12 mouse cellular contexts compared by ENCODE assay signal in the genomic region with DNA sequence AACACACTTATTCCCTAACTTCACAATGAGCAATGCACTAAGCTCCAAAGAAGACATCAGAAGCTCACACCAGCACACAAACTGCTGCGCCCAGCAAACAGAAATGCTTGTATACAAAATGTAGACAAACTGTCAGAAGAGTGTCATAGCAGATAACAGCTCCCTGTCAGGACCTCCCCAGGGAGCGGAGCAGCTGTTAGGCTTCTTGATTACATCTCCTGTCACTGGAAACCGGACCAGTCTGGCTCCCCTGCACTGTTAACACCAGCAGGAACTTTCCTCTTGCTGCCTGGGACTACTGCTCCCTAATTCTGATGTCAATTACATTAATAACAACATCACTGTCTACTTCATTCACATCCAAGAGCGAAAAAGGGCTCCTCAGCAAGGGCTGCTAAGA. TPM values are rescaled to one million over a fixed set of nuclear protein-coding genes. Genes with fewer than 3 reads are reported as not detected.
A peak's percentile ranks its signal among the peaks of the same experiment; 100 is the strongest.
DNase-seq lines count a peak whose midpoint lies in the region; ATAC-seq lines count a peak whose summit lies in the region.
"Had no signal": no experiment of that assay in that cellular context is flagged by ENCODE, and none has a peak within 500 bp of the region (broad histone marks: within the 10 kb centered on the region; RNA-seq: fewer than 3 reads in every experiment).

No protein-coding gene starts in this region.

- DNase-seq in heart, adult 18-20 months: no peak
- no peak for DNase-seq in midbrain, embryonic 10.5 days (ENCODE audit: low spot score)
- DNase-seq in hindbrain, embryonic 14.5 days (ENCODE audit: low spot score): peak; percentile 39
- DNase-seq in retina, embryonic 14.5 days (ENCODE audit: low spot score): peak; percentile 41
- no peak for DNase-seq in layer of hippocampus, postnatal 36 days
- DNase-seq in frontal cortex, postnatal 25 days (ENCODE audit: low spot score in 2 of 2): no peak
- DNase-seq: adrenal gland, postnatal 25 days had no signal

- H3K9ac ChIP-seq in heart, embryonic 13.5 days: no peak overlapping the region
- no peak overlapping the region for H3K9ac ChIP-seq in midbrain, embryonic 13.5 days (replicated peaks)
- no peak overlapping the region for H3K9ac ChIP-seq in hindbrain, embryonic 14.5 days
- H3K9ac ChIP-seq: heart, embryonic 15.5 days; neural tube, embryonic 12.5 days had no signal

- no peaks in the 10 kb centered on the region for H3K27me3 ChIP-seq in heart, embryonic 13.5 days (replicated peaks)
- no peaks in the 10 kb centered on the region for H3K27me3 ChIP-seq in midbrain, embryonic 13.5 days
- H3K27me3 ChIP-seq in midbrain, embryonic 10.5 days (ENCODE audit: low read depth, poor library complexity, severe bottlenecking): no peaks in the 10 kb centered on the region
- no peaks in the 10 kb centered on the region for H3K27me3 ChIP-seq in hindbrain, embryonic 14.5 days (ENCODE audit: control insufficient read depth, insufficient read depth, low read length)
- H3K27me3 ChIP-seq: CH12.LX; heart, embryonic 15.5 days; neural tube, embryonic 12.5 days had no signal

- no peak overlapping the region for H3K4me2 ChIP-seq in heart, embryonic 13.5 days
- H3K4me2 ChIP-seq in midbrain, embryonic 13.5 days (replicated peaks): no peak overlapping the region
- H3K4me2 ChIP-seq in hindbrain, embryonic 14.5 days (replicated peaks): no peak overlapping the region
- H3K4me2 ChIP-seq: heart, embryonic 15.5 days; neural tube, embryonic 12.5 days had no signal

- WGBS in heart, embryonic 13.5 days: 23% methylated on average over 4 of the region's 4 CpGs
- 62% methylated on average over 4 of the region's 4 CpGs for WGBS in midbrain, embryonic 13.5 days
- 77% methylated on average over 4 of the region's 4 CpGs for WGBS in midbrain, embryonic 10.5 days
- 53% methylated on average over 4 of the region's 4 CpGs for WGBS in hindbrain, embryonic 14.5 days

- H3K4me1 ChIP-seq in heart, embryonic 13.5 days: peaks cover 10% of the 10 kb centered on the region
- H3K4me1 ChIP-seq in midbrain, embryonic 13.5 days (replicated peaks): 0 out of 2 replicates have a peak, but pooled peaks cover 4% of the 10 kb centered on the region
- no peaks in the 10 kb centered on the region for H3K4me1 ChIP-seq in midbrain, embryonic 10.5 days
- H3K4me1 ChIP-seq in hindbrain, embryonic 14.5 days (replicated peaks; ENCODE audit: control insufficient read depth, insufficient read depth, low read length): 0 out of 2 replicates have a peak, but pooled peaks cover 4% of the 10 kb centered on the region
- H3K4me1 ChIP-seq: neural tube, embryonic 12.5 days had no signal

- 0 out of 2 replicates have a peak overlapping the region, but pooled peaks have one; percentile 15 for H3K27ac ChIP-seq in heart, embryonic 13.5 days (replicated peaks)
- H3K27ac ChIP-seq in midbrain, embryonic 13.5 days: no peak overlapping the region
- no peak overlapping the region for H3K27ac ChIP-seq in midbrain, embryonic 10.5 days (replicated peaks)
- no peak overlapping the region for H3K27ac ChIP-seq in hindbrain, embryonic 14.5 days
- H3K27ac ChIP-seq: heart, embryonic 15.5 days; neural tube, embryonic 12.5 days had no signal

- peaks cover 15% of the 10 kb centered on the region; the same call in 1 of the 2 replicates for H3K36me3 ChIP-seq in heart, embryonic 13.5 days
- H3K36me3 ChIP-seq in midbrain, embryonic 13.5 days: 0 out of 2 replicates have a peak, but pooled peaks cover 5% of the 10 kb centered on the region
- peaks cover 10% of the 10 kb centered on the region; the same call in 1 of the 2 replicates for H3K36me3 ChIP-seq in midbrain, embryonic 10.5 days
- H3K36me3 ChIP-seq in hindbrain, embryonic 14.5 days (replicated peaks; ENCODE audit: control insufficient read depth, insufficient read depth): peaks cover 3% of the 10 kb centered on the region; the same call in 1 of the 2 replicates
- H3K36me3 ChIP-seq: heart, embryonic 15.5 days had no signal

- H3K4me3 ChIP-seq in heart, embryonic 13.5 days: no peak overlapping the region
- H3K4me3 ChIP-seq in midbrain, embryonic 13.5 days (replicated peaks): no peak overlapping the region
- H3K4me3 ChIP-seq in midbrain, embryonic 10.5 days: no peak overlapping the region
- no peak overlapping the region for H3K4me3 ChIP-seq in hindbrain, embryonic 14.5 days (replicated peaks; ENCODE audit: low read length)
- H3K4me3 ChIP-seq: heart, embryonic 15.5 days; neural tube, embryonic 12.5 days had no signal

- no peaks in the 10 kb centered on the region for H3K9me3 ChIP-seq in heart, embryonic 13.5 days
- H3K9me3 ChIP-seq in midbrain, embryonic 13.5 days: no peaks in the 10 kb centered on the region
- H3K9me3 ChIP-seq in midbrain, embryonic 10.5 days (replicated peaks): no peaks in the 10 kb centered on the region
- no peaks in the 10 kb centered on the region for H3K9me3 ChIP-seq in hindbrain, embryonic 14.5 days (ENCODE audit: control insufficient read depth, low read length)
- H3K9me3 ChIP-seq: heart, embryonic 15.5 days; neural tube, embryonic 12.5 days had no signal

- ATAC-seq in heart, embryonic 13.5 days (ENCODE audit: extremely low read depth, insufficient number of reproducible peaks, low FRiP score, low TSS enrichment): no peak
- peak; percentile 55; the same call in 1 of the 2 replicates for ATAC-seq in midbrain, embryonic 13.5 days
- ATAC-seq in hindbrain, embryonic 14.5 days (ENCODE audit: low FRiP score): peak; percentile 60; the same call in 1 of the 2 replicates

RNA-seq across cellular contexts. Expression of gene Zdhhc21, which starts 44.5 kb away (rescaled TPM):
- 8.5 and 9.1 TPM in 2 replicates for polyA plus RNA-seq in heart, embryonic 13.5 days (2015; fragmentation: Nextera tagmentation; extraction: Ambion mirVana)
- 10 to 100 TPM in 1 of 2 experiments, 1 to 10 TPM in 1; 9.3 to 10.0 TPM for total RNA-seq in heart, adult 18-20 months (2021)
- 16.7 and 16.9 TPM in 2 replicates for polyA plus RNA-seq in midbrain, embryonic 13.5 days (2015; fragmentation: Nextera tagmentation; extraction: Ambion mirVana)
- 12.7 and 14.2 TPM in 2 replicates for polyA plus RNA-seq in midbrain, embryonic 10.5 days (2016; fragmentation: Nextera tagmentation; extraction: Ambion mirVana)
- 16.8 and 18.7 TPM in 2 replicates for polyA plus RNA-seq in hindbrain, embryonic 14.5 days (2014; fragmentation: Nextera tagmentation; extraction: Ambion mirVana)
- total RNA-seq in layer of hippocampus, postnatal 36 days (2021): 10 to 100 TPM; 41.8 to 44.7 TPM

Comparison
In these comparisons a context has a peak if more than half of its experiments do, and no peak if none do; other contexts are left out.
1. DNase-seq: peak in hindbrain, embryonic 14.5 days (single experiment) and retina, embryonic 14.5 days (single experiment); none in heart, adult 18-20 months (0 of 2), midbrain, embryonic 10.5 days (single experiment), layer of hippocampus, postnatal 36 days (0 of 2) and frontal cortex, postnatal 25 days (0 of 2).